Mouse (Mus musculus) heart, postnatal 0 days (tissue): Measurements from ENCODE around the gene Ccdc70. TPM values are rescaled to one million over a fixed set of nuclear protein-coding genes. Genes with fewer than 3 reads are reported as not detected.
"Not testable (repeated sequence)": the region's sequence is repeated elsewhere in the genome, so short reads cannot be mapped to it uniquely, and the experiment has no call there.

ENCODE experiments used
- ATAC-seq: fragments of 200-750 bp; cut with Nextera tagmentation; 2 replicates; pipeline ENCODE4 v1.8.0; 2017; ENCODE audit warnings: low read depth, moderate number of reproducible peaks, moderate library complexity; ENCODE audit not compliant: insufficient read depth
- DNase-seq: peaks from one replicate; pipeline ENCODE4 v3.0.0-alpha.2; 2016; ENCODE audit warnings: low spot score
- H3K27ac ChIP-seq: fragments of 300-500 bp; sonication (generic); 2 replicates; pipeline ENCODE4 v1.5.1; 2014; ENCODE audit warnings: low read depth, mild to moderate bottlenecking
- H3K27me3 ChIP-seq: fragments of 300-500 bp; sonication (generic); 2 replicates; pipeline ENCODE4 v1.6.1; 2014; ENCODE audit warnings: low read length, mixed read lengths; ENCODE audit not compliant: control insufficient read depth, insufficient read depth
- H3K36me3 ChIP-seq: fragments of 300-500 bp; sonication (generic); replicated peaks from 2 replicates; pipeline ENCODE4 v1.6.1; 2014; ENCODE audit warnings: low read length, mixed read lengths; ENCODE audit not compliant: control insufficient read depth, insufficient read depth
- H3K4me1 ChIP-seq: fragments of 300-500 bp; sonication (generic); 2 replicates; pipeline ENCODE4 v1.6.1; 2014; ENCODE audit warnings: antibody characterized with exemption; ENCODE audit not compliant: control insufficient read depth, insufficient read depth
- H3K4me2 ChIP-seq: fragments of 300-500 bp; sonication (generic); 2 replicates; pipeline ENCODE4 v1.6.1; 2014; ENCODE audit warnings: low read depth, mild to moderate bottlenecking, low read length, moderate library complexity
- H3K4me3 ChIP-seq: fragments of 300-500 bp; sonication (generic); 2 replicates; pipeline ENCODE4 v1.5.1; 2014; ENCODE audit warnings: low read depth, low read length
- H3K9ac ChIP-seq: fragments of 300-500 bp; sonication (generic); replicated peaks from 2 replicates; pipeline ENCODE4 v1.6.1; 2014; ENCODE audit warnings: low read depth, low read length, mixed read lengths
- H3K9me3 ChIP-seq: fragments of 300-500 bp; sonication (generic); replicated peaks from 2 replicates; pipeline ENCODE4 v1.6.1; 2016; ENCODE audit warnings: low read length; ENCODE audit not compliant: control insufficient read depth
- CTCF ChIP-seq: IDR thresholded peaks from 2 replicates; pipeline ENCODE4 v1.5.1; 2016; ENCODE audit warnings: antibody characterized with exemption, control low read depth, low read depth
- EP300 ChIP-seq: IDR thresholded peaks from 2 replicates; pipeline ENCODE4 v1.6.1; 2016; ENCODE audit warnings: antibody characterized with exemption, low read depth
- WGBS: fragments of 180-500 bp; shearing (Covaris S2); extraction: QIAGEN DNeasy Blood & Tissue Kit; methylation state at CpG from one replicate; pipeline ENCODE4 v1.1.7; 2014; 5-methylcytosine and 5-hydroxymethylcytosine counted together
- polyA plus RNA-seq: library from polyadenylated mRNA; unstranded; fragments of >200 nt; fragmentation: Nextera tagmentation; extraction: Ambion mirVana; gene quantifications from 2 replicates; pipeline ENCODE4 v1.2.1, GENCODE M21; 2015
- total RNA-seq: library from RNA; depleted of rRNA; stranded (reverse); fragments of >200 nt; gene quantifications from 2 replicates; pipeline ENCODE4 v1.2.3, GENCODE M21; 2014; ENCODE audit warnings: low replicate concordance; rRNA removed

Ccdc70 gene
- total RNA-seq (not detected in 2 replicates), polyA plus RNA-seq (not detected in 2 replicates)

DNA sequence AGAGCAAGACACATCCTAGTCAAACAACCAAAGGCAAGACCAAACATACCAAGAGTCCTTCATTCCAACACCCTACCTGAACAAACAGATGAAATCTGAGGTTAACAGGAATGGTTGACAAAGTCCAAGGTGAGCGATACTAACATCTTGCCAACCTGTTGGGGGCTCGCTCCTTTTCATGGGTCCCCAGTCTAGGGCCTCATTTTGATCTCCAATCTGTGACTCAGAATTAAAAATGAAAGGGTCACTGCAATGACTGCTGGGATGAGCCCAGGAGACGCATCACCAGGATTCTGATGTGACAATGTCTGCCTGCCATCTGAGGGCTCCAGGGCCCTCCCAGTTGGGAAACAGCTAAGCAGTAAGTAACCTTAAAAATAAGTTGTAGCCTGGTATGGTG is at the start of gene Ccdc70:
TSS of gene Ccdc70 (plus strand) at position 301 of the 400 bp plus-strand sequence.
- no peak for ATAC-seq
- 81% methylated on average over 3 of the region's 3 CpGs for WGBS
- Histone ChIP-seq H3K9ac (no peak within 1 kb of the TSS), H3K27ac (no peak within 1 kb of the TSS), H3K27me3 (no peaks in the 10 kb centered on the region), H3K4me1 (no peaks in the 10 kb centered on the region), H3K4me3 (no peak within 1 kb of the TSS), H3K4me2 (no peak within 1 kb of the TSS), H3K9me3 (no peaks in the 10 kb centered on the region), H3K36me3 (no peaks in the 10 kb centered on the region)
- TF ChIP-seq EP300: no peak
- no peak for TF ChIP-seq CTCF
- DNase-seq: no peak

DNA sequence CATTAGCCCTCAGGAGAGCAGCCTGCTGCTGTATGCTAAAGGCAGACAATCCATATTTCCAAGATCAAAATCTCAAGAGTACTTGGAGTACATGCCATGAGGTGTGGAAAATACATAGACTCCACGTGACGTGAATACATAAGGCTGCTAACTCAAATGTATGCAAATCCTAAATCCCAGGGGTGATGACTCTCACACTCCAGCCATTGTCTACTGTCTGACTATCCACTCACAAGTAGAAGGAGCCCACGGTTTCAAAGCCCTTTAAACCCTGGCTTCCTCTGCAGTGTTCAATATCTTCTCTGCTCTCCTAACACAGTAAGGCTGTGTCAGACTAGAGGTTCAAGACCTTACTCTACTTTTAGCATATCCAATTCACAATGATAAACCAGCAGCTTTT is 38.8 kb upstream of the Ccdc70 start:
- H3K27me3 ChIP-seq, H3K27ac ChIP-seq, DNase-seq, H3K4me1 ChIP-seq, H3K36me3 ChIP-seq, H3K9ac ChIP-seq, H3K9me3 ChIP-seq, H3K4me3 ChIP-seq, H3K4me2 ChIP-seq, ATAC-seq: not testable (repeated sequence)
- 65% methylated on average over 3 of the region's 3 CpGs for WGBS

DNA sequence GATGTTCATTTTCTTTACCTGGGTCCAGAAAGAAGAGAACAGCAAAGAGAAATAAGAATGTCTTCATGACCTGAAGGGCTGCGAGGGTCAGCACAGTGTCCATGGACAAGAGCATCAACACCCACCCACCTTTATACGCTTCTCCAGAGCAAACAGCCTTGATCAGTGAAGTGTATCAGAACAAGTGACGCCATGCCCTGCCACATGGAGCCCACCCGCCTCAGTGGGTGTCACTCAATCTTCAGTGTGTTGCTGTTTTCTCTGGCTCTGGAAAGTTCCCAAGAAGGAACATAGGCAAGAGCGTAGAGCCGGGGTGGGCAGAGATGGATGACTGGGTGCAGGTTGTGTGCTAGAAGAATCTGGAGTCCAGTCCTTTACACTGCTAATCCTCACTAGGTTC is 37.0 kb upstream of the Ccdc70 start, which contains the start of gene Defb15:
TSS of gene Defb15 (minus strand) at position 101 of the 400 bp plus-strand sequence.
- H3K4me1 ChIP-seq: no peaks in the 10 kb centered on the region
- H3K36me3 ChIP-seq: no peaks in the 10 kb centered on the region
- H3K27me3 ChIP-seq: no peaks in the 10 kb centered on the region
- H3K4me3 ChIP-seq: no peak within 1 kb of the TSS
- DNase-seq (no peak), ATAC-seq (no peak)
- TF ChIP-seq CTCF (no peak), EP300 (no peak)
- H3K9ac ChIP-seq: no peak within 1 kb of the TSS
- no peak within 1 kb of the TSS for H3K27ac ChIP-seq
- WGBS: 84% methylated on average over 6 of the region's 6 CpGs
- H3K4me2 ChIP-seq: no peak within 1 kb of the TSS
- no peaks in the 10 kb centered on the region for H3K9me3 ChIP-seq

DNA sequence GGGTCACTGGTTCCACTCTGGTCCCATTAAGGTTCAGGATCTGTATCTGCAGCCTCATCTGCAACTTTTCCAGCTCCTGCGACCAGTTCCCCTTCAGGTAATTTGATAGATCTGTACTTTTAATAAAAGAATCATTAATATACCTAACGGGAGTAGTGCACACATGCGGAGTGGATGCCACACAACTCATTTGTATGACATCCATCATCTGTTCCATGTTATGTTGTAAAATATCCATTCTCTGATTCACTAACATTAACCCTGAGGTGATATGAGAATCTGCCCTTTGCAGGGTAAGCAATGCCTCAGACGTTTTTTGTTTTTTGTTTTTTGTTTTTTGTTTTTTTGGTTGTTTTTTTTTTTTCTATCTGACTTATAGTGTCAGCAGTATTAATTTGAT is 31.5 kb upstream of the Ccdc70 start, which contains the start of gene Defb35:
TSS of gene Defb35 (plus strand) at position 301 of the 400 bp plus-strand sequence.
- not testable (repeated sequence) for ATAC-seq, H3K27me3 ChIP-seq, H3K36me3 ChIP-seq, DNase-seq, H3K4me2 ChIP-seq, H3K4me1 ChIP-seq, H3K4me3 ChIP-seq, H3K9me3 ChIP-seq, H3K9ac ChIP-seq, H3K27ac ChIP-seq
- 78% methylated on average over 4 of the region's 4 CpGs for WGBS

DNA sequence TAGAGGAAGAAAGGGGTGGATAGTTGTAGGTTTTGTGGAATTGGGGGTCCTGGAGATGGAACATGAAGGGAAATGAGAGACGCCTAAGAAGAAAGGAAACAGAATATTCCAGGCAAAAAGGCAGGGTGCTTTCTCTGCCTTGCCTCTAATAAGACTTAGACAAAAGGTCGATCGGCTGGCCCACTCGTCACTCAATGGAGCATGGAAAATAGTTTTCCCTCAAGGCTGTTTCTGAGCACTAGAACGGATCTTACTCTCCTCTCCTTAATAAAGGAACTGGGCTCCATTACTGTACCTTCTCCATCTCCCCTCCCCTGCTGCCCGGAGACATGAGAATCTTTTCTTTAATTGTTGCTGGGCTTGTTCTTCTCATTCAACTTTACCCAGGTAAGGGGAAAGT is 23.1 kb upstream of the Ccdc70 start, which contains the start of gene Defb13:
TSS of gene Defb13 (plus strand) at position 301 of the 400 bp plus-strand sequence.
- DNase-seq (no peak), ATAC-seq (no peak)
- Histone ChIP-seq H3K9ac (no peak within 1 kb of the TSS), H3K9me3 (no peaks in the 10 kb centered on the region), H3K4me3 (no peak within 1 kb of the TSS), H3K4me2 (no peak within 1 kb of the TSS), H3K36me3 (no peaks in the 10 kb centered on the region), H3K4me1 (no peaks in the 10 kb centered on the region), H3K27me3 (no peaks in the 10 kb centered on the region), H3K27ac (no peak within 1 kb of the TSS)
- 82% methylated on average over 6 of the region's 6 CpGs for WGBS
- TF ChIP-seq CTCF (no peak), EP300 (no peak)

DNA sequence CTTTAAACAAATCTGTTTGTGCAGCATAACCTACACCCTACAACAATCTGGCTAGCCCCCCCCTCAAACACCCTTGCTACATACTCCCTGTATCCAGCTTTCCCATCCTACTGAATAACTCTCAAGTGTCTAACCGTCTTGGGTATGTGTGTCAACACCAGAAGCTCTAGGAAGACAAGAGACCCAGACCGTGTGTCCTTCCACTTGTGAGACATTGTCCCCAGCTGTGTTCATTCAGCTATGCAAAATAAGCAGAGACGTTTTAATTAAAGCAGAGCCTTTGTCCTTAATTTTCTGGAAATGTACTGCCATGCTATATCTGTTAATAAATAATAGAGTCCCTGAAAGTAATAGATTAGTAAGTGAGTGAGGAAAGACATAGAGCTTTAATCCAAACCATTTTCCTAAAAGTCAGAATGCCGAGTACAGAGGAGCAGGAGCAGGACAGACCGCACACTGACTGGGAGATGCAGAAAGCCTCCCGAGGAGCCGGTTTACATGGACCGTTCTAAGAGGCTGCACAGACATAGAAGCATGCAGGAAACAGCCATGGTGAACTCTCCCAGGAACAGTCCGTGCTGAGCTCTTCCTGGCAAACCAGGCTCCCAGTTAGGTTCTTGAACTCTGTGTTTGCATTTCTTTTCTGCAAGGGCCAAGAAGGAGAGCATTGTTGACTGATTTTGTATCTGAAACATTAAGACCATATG is 22.1 kb upstream of the Ccdc70 start:
- no peak overlapping the region for H3K4me3 ChIP-seq
- no peak for TF ChIP-seq EP300
- TF ChIP-seq CTCF: no peak
- no peaks in the 10 kb centered on the region for H3K4me1 ChIP-seq
- ATAC-seq: no peak
- H3K9me3 ChIP-seq: no peaks in the 10 kb centered on the region
- no peaks in the 10 kb centered on the region for H3K27me3 ChIP-seq
- DNase-seq: no peak
- 64% methylated on average over 9 of the region's 9 CpGs for WGBS
- no peak overlapping the region for H3K9ac ChIP-seq
- H3K27ac ChIP-seq: no peak overlapping the region
- no peak overlapping the region for H3K4me2 ChIP-seq
- H3K36me3 ChIP-seq: no peaks in the 10 kb centered on the region
